ENCODE assay signal across 10 mouse cellular contexts in genomic region chr5:98293049-98293715, GRCm38 (mm10). TPM values are rescaled to one million over a fixed set of nuclear protein-coding genes. Genes with fewer than 3 reads are reported as not detected.
A peak's percentile ranks its signal among the peaks of the same experiment; 100 is the strongest.
DNase-seq lines count a peak whose midpoint lies in the region; ATAC-seq and TF ChIP-seq lines count a peak whose summit lies in the region.
"Had no signal": no experiment of that assay in that cellular context is flagged by ENCODE, and none has a peak within 500 bp of the region (broad histone marks: within the 10 kb centered on the region; RNA-seq: fewer than 3 reads in every experiment).

No protein-coding gene starts in this region.

- ATAC-seq in lung, embryonic 16.5 days (ENCODE audit: low read depth), result no peak

- TF ChIP-seq CTCF in lung, adult 2 months (IDR thresholded peaks at IDR 0.05; ENCODE audit: insufficient read depth, low read length), result no peak

- H3K27me3 ChIP-seq in lung, embryonic 16.5 days (ENCODE audit: control insufficient read depth, insufficient read depth, low read depth, low read length), result peaks cover 16% of the 10 kb centered on the region
- peaks cover 43% of the 10 kb centered on the region for H3K27me3 ChIP-seq in midbrain, embryonic 10.5 days (ENCODE audit: low read depth, poor library complexity, severe bottlenecking)

- peak overlapping the region; percentile 34 for H3K4me2 ChIP-seq in lung, embryonic 16.5 days (ENCODE audit: low read depth, low read length)

- H3K36me3 ChIP-seq in lung, embryonic 16.5 days (ENCODE audit: control insufficient read depth, insufficient read depth, low read length), result no peaks in the 10 kb centered on the region
- no peaks in the 10 kb centered on the region for H3K36me3 ChIP-seq in midbrain, embryonic 10.5 days

- no peak overlapping the region for H3K27ac ChIP-seq in lung, embryonic 16.5 days (ENCODE audit: low read length)
- H3K27ac ChIP-seq in midbrain, embryonic 10.5 days (replicated peaks), result no peak overlapping the region

- peaks cover 3% of the 10 kb centered on the region; the same call in 1 of the 2 replicates for H3K4me1 ChIP-seq in lung, embryonic 16.5 days (replicated peaks; ENCODE audit: control insufficient read depth, insufficient read depth, low read length)
- H3K4me1 ChIP-seq in lung, adult 2 months (ENCODE audit: control insufficient read depth, insufficient read depth, low read length), result no peaks in the 10 kb centered on the region; the same call in 1 of the 2 replicates
- peaks cover 16% of the 10 kb centered on the region for H3K4me1 ChIP-seq in midbrain, embryonic 10.5 days

- 1% methylated on average over 12 of the region's 12 CpGs for WGBS in lung, embryonic 16.5 days
- 3% methylated on average over 12 of the region's 12 CpGs for WGBS in lung, adult 2 months
- WGBS in midbrain, embryonic 10.5 days, result under 1% methylated on average over 12 of the region's 12 CpGs

- no peaks in the 10 kb centered on the region for H3K9me3 ChIP-seq in lung, embryonic 16.5 days (ENCODE audit: control insufficient read depth, low read length)
- H3K9me3 ChIP-seq in midbrain, embryonic 10.5 days (replicated peaks), result no peaks in the 10 kb centered on the region

- H3K9ac ChIP-seq in lung, embryonic 16.5 days (ENCODE audit: low read length), result no peak overlapping the region

- peak; percentile 41 for DNase-seq in embryo, embryonic 10.5 days (ENCODE audit: low spot score)
- DNase-seq in embryo, embryonic 10 days (ENCODE audit: low spot score), result no peak
- DNase-seq in lung, adult 2 months, result no peak
- peak; percentile 30 for DNase-seq in midbrain, embryonic 10.5 days (ENCODE audit: low spot score)
- no peak for DNase-seq in frontal cortex, postnatal 36 days (ENCODE audit: low spot score in 2 of 2)
- DNase-seq in cerebellum, adult 9-10 months, result no peak
- no peak for DNase-seq in adipocyte (ENCODE audit: low spot score)
- DNase-seq: thymus, postnatal 25 days had no signal

- TF ChIP-seq POLR2A in lung, adult 2 months (IDR thresholded peaks at IDR 0.05; ENCODE audit: borderline replicate concordance, extremely low read depth, low read depth, low read length), result no peak

- peak overlapping the region; percentile 28 for H3K4me3 ChIP-seq in lung, embryonic 16.5 days (ENCODE audit: low read length)
- H3K4me3 ChIP-seq in lung, adult 2 months (replicated peaks; ENCODE audit: extremely low read depth, low read depth, low read length), result no peak overlapping the region
- H3K4me3 ChIP-seq in midbrain, embryonic 10.5 days, result peak overlapping the region; percentile 46

RNA-seq across cellular contexts. Expression of gene Cfap299, which starts 35.9 kb away (rescaled TPM):
- polyA plus RNA-seq in lung, embryonic 16.5 days (2015; fragmentation: Nextera tagmentation; extraction: Ambion mirVana), result 6.1 and 7.4 TPM in 2 replicates
- 1.0 and 1.7 TPM in 2 replicates for polyA plus RNA-seq in lung, adult 2 months (2012; rRNA removed)
- polyA plus RNA-seq in midbrain, embryonic 10.5 days (2016; fragmentation: Nextera tagmentation; extraction: Ambion mirVana), result 0.37 and 0.71 TPM in 2 replicates
- polyA plus RNA-seq: liver, adult 2 months had no signal

RNA-seq across cellular contexts. Expression of gene Fgf5, which starts 39.2 kb away (rescaled TPM):
- 0.53 and 0.62 TPM in 2 replicates for polyA plus RNA-seq in lung, embryonic 16.5 days (2015; fragmentation: Nextera tagmentation; extraction: Ambion mirVana)
- not detected in 2 replicates for polyA plus RNA-seq in lung, adult 2 months (2012; rRNA removed)
- 0.07 and 0.10 TPM in 2 replicates for polyA plus RNA-seq in midbrain, embryonic 10.5 days (2016; fragmentation: Nextera tagmentation; extraction: Ambion mirVana)
- polyA plus RNA-seq: liver, adult 2 months had no signal

Comparison
In these comparisons a context has a peak if more than half of its experiments do, and no peak if none do; other contexts are left out.
1. DNase-seq: peak in embryo, embryonic 10.5 days (single experiment) and midbrain, embryonic 10.5 days (single experiment); none in embryo, embryonic 10 days (single experiment), lung, adult 2 months (single experiment), frontal cortex, postnatal 36 days (0 of 2), cerebellum, adult 9-10 months (single experiment) and adipocyte (single experiment).